Mouse (Mus musculus) ES-Bruce4 (cell line): ENCODE results near the gene Nelfcd. TPM values are rescaled to one million over a fixed set of nuclear protein-coding genes. Genes with fewer than 3 reads are reported as not detected.
A peak's percentile ranks its signal among the peaks of the same experiment; 100 is the strongest.

Experiments
- H3K27ac ChIP-seq: 2 replicates; pipeline ENCODE4 v1.5.1; 2012; ENCODE audit warnings: low read length, inconsistent platforms; ENCODE audit not compliant: insufficient read depth
- H3K27me3 ChIP-seq: 2 replicates; pipeline ENCODE4 v1.6.1; 2012; ENCODE audit warnings: mild to moderate bottlenecking, low read length, inconsistent platforms; ENCODE audit not compliant: control insufficient read depth, poor library complexity, insufficient read depth, severe bottlenecking
- H3K36me3 ChIP-seq: 2 replicates; pipeline ENCODE4 v1.6.1; 2012; ENCODE audit warnings: inconsistent platforms, mild to moderate bottlenecking, low read length, moderate library complexity; ENCODE audit not compliant: control insufficient read depth, poor library complexity, insufficient read depth, severe bottlenecking
- H3K4me1 ChIP-seq: one replicate; pipeline ENCODE4 v1.8.1; 2011; ENCODE audit warnings: low read length; ENCODE audit not compliant: control insufficient read depth, insufficient read depth
- H3K4me3 ChIP-seq: 2 replicates; pipeline ENCODE4 v1.5.1; 2011; ENCODE audit warnings: low read depth, mild to moderate bottlenecking, low read length
- H3K9ac ChIP-seq: 2 replicates; pipeline ENCODE4 v1.6.1; 2012; ENCODE audit warnings: low read depth, mild to moderate bottlenecking, inconsistent platforms; ENCODE audit not compliant: poor library complexity, severe bottlenecking
- H3K9me3 ChIP-seq: replicated peaks from 2 replicates; pipeline ENCODE4 v1.6.1; 2012; ENCODE audit warnings: mild to moderate bottlenecking, low read length, inconsistent platforms; ENCODE audit not compliant: control insufficient read depth, poor library complexity, insufficient read depth, severe bottlenecking
- CTCF ChIP-seq: IDR thresholded peaks from one replicate; pipeline ENCODE4 v1.8.1; 2011; ENCODE audit warnings: low read depth, low read length
- EP300 ChIP-seq: IDR thresholded peaks from 2 replicates; pipeline ENCODE4 v1.6.1; 2011; ENCODE audit warnings: low read depth, low read length; ENCODE audit not compliant: insufficient read depth
- POLR2A ChIP-seq: IDR thresholded peaks from one replicate; pipeline ENCODE4 v1.8.1; 2011; ENCODE audit warnings: low read length; ENCODE audit not compliant: insufficient read depth
- polyA plus RNA-seq: library from polyadenylated mRNA; stranded (reverse); fragments of >200 nt; gene quantifications from 2 replicates; pipeline ENCODE4 v1.2.4, GENCODE M21; 2011; ENCODE audit warnings: low read depth; ENCODE audit not compliant: missing spikeins, insufficient read depth, insufficient read length

Nelfcd gene
- polyA plus RNA-seq, 1 experiment: 64.3 TPM

- TF ChIP-seq POLR2A: no peak
- no peak for TF ChIP-seq CTCF
- TF ChIP-seq EP300: no peak
- Histone ChIP-seq H3K27ac (no peak overlapping the region), H3K9ac (no peak overlapping the region), H3K36me3 (no peaks in the 10 kb centered on the region), H3K9me3 (no peaks in the 10 kb centered on the region), H3K4me1 (no peaks in the 10 kb centered on the region), H3K27me3 (no peaks in the 10 kb centered on the region), H3K4me3 (no peak overlapping the region)
Measured at GRCm38 (mm10) chr2:174453681-174454080, 38.1 kb downstream of the Nelfcd start.

- Histone ChIP-seq H3K4me1 (no peaks in the 10 kb centered on the region), H3K36me3 (peaks cover 14% of the 10 kb centered on the region), H3K27me3 (no peaks in the 10 kb centered on the region), H3K9me3 (no peaks in the 10 kb centered on the region), H3K4me3 (no peak overlapping the region), H3K9ac (no peak overlapping the region), H3K27ac (no peak overlapping the region)
- TF ChIP-seq EP300 (no peak), CTCF (no peak), POLR2A (no peak)
Measured at GRCm38 (mm10) chr2:174459365-174459764, 43.8 kb downstream of the Nelfcd start.

- H3K27me3 ChIP-seq: no peaks in the 10 kb centered on the region
- TF ChIP-seq CTCF: no peak
- TF ChIP-seq EP300: no peak
- no peak for TF ChIP-seq POLR2A
- 0 out of 2 replicates have a peak overlapping the region, but pooled peaks have one; percentile 6 for H3K27ac ChIP-seq
- H3K9me3 ChIP-seq: no peaks in the 10 kb centered on the region
- peak overlapping the region; percentile 93 for H3K4me3 ChIP-seq
- peaks cover 17% of the 10 kb centered on the region for H3K36me3 ChIP-seq
- peak overlapping the region; percentile 72 for H3K9ac ChIP-seq
- H3K4me1 ChIP-seq: no peaks in the 10 kb centered on the region
Measured at GRCm38 (mm10) chr2:174463370-174463769, 47.8 kb downstream of the Nelfcd start.

- 0 out of 2 replicates have a peak within 1 kb of the TSS, but pooled peaks have one; percentile 6 for H3K27ac ChIP-seq
- H3K27me3 ChIP-seq: no peaks in the 10 kb centered on the region
- H3K36me3 ChIP-seq: peaks cover 18% of the 10 kb centered on the region
- H3K9me3 ChIP-seq: no peaks in the 10 kb centered on the region
- peak within 1 kb of the TSS; percentile 93 for H3K4me3 ChIP-seq
- no peak for TF ChIP-seq POLR2A
- TF ChIP-seq EP300: no peak
- TF ChIP-seq CTCF: no peak
- no peaks in the 10 kb centered on the region for H3K4me1 ChIP-seq
- peak within 1 kb of the TSS; percentile 72 for H3K9ac ChIP-seq
Measured at GRCm38 (mm10) chr2:174463789-174464523, 48.4 kb downstream of the Nelfcd start, which contains the start of gene Atp5e. Gene Atp5e (minus strand): TSS chr2:174464105.

GRCm38 (mm10) chr2:174470333-174470732 is 54.7 kb downstream of the Nelfcd start:
- H3K9me3 ChIP-seq: no peaks in the 10 kb centered on the region
- TF ChIP-seq POLR2A (no peak), EP300 (no peak), CTCF (no peak)
- no peaks in the 10 kb centered on the region for H3K4me1 ChIP-seq
- H3K36me3 ChIP-seq: peaks cover 14% of the 10 kb centered on the region
- no peak overlapping the region for H3K27ac ChIP-seq
- H3K4me3 ChIP-seq: no peak overlapping the region
- no peaks in the 10 kb centered on the region for H3K27me3 ChIP-seq
- H3K9ac ChIP-seq: no peak overlapping the region

- H3K27ac ChIP-seq: no peak overlapping the region
- no peak overlapping the region for H3K4me3 ChIP-seq
- no peak for TF ChIP-seq CTCF
- no peak for TF ChIP-seq EP300
- no peak for TF ChIP-seq POLR2A
- no peaks in the 10 kb centered on the region for H3K27me3 ChIP-seq
- no peak overlapping the region for H3K9ac ChIP-seq
- H3K4me1 ChIP-seq: no peaks in the 10 kb centered on the region
- H3K36me3 ChIP-seq: peaks cover 14% of the 10 kb centered on the region
- no peaks in the 10 kb centered on the region for H3K9me3 ChIP-seq
Measured at GRCm38 (mm10) chr2:174470786-174471405, 55.3 kb downstream of the Nelfcd start.
